Mouse (Mus musculus) G1E (cell line): Measurements from ENCODE around the gene Mbd4. TPM values are rescaled to one million over a fixed set of nuclear protein-coding genes. Genes with fewer than 3 reads are reported as not detected.

Source experiments
- ATAC-seq: 2 replicates; pipeline ENCODE4 v1.8.0; 2016; ENCODE audit warnings: mild to moderate bottlenecking; ENCODE audit not compliant: insufficient number of reproducible peaks, poor library complexity, low FRiP score, severe bottlenecking; ENCODE audit errors: extremely low read depth
- DNase-seq: peaks from one replicate; pipeline ENCODE4 v3.0.0; 2012; ENCODE audit warnings: low spot score
- H3K27me3 ChIP-seq: 2 replicates; pipeline ENCODE4 v1.6.1; 2012; ENCODE audit warnings: mild to moderate bottlenecking, low read length, inconsistent platforms; ENCODE audit not compliant: insufficient read depth
- H3K36me3 ChIP-seq: replicated peaks from 2 replicates; pipeline ENCODE3; 2012; ENCODE audit warnings: mild to moderate bottlenecking, inconsistent platforms
- H3K4me1 ChIP-seq: 2 replicates; pipeline ENCODE4 v1.6.1; 2012; ENCODE audit warnings: low read depth, low read length, inconsistent platforms, mixed read lengths; ENCODE audit not compliant: insufficient read depth
- H3K4me3 ChIP-seq: 2 replicates; pipeline ENCODE4 v1.5.1; 2012; ENCODE audit warnings: low read depth, mild to moderate bottlenecking, inconsistent platforms, low read length, moderate library complexity, mixed read lengths
- H3K9me3 ChIP-seq: replicated peaks from 2 replicates; pipeline ENCODE4 v1.6.1; 2012; ENCODE audit warnings: inconsistent platforms
- CTCF ChIP-seq: IDR thresholded peaks from 2 replicates; pipeline ENCODE4 v1.5.1; 2012; ENCODE audit warnings: low read depth, low read length, inconsistent platforms, mixed read lengths
- GATA1 ChIP-seq: IDR thresholded peaks from 2 replicates; pipeline ENCODE4 v1.6.1; 2012; ENCODE audit warnings: borderline replicate concordance, low read length, inconsistent platforms, mixed read lengths
- GATA2 ChIP-seq: IDR thresholded peaks from 2 replicates; pipeline ENCODE4 v1.6.1; 2012; ENCODE audit warnings: low read depth, low read length, inconsistent platforms, borderline replicate concordance
- POLR2AphosphoS5 ChIP-seq: IDR thresholded peaks from 2 replicates; pipeline ENCODE4 v1.6.1; 2012; ENCODE audit warnings: low read depth, low read length, inconsistent platforms; ENCODE audit not compliant: insufficient replicate concordance
- TAL1 ChIP-seq: conservative IDR thresholded peaks from 2 replicates; pipeline ENCODE4 v1.6.1; 2012; ENCODE audit warnings: low read depth, low read length, inconsistent platforms, mixed read lengths
- polyA plus RNA-seq: library from polyadenylated mRNA; stranded (reverse); fragments of >175 nt; gene quantifications from 2 replicates; pipeline ENCODE4 v1.2.3, GENCODE M21; 2012
- total RNA-seq, 2 experiments: library from RNA; stranded (forward) in 1 of 2; stranded (reverse) in 1 of 2; fragments of 200-1000 nt in 1 of 2; fragments of >200 nt in 1 of 2; fragmentation: Nextera tagmentation in 1 of 2; gene quantifications; 2 replicates each; pipeline ENCODE4 v1.2.3; 2014 to 2017

The Mbd4 gene
- total and polyA plus RNA-seq, 3 experiments = 1.7 to 25.8 (median 20.1) TPM

GRCm38 (mm10) chr6:115818129-115818528 lies 35.0 kb downstream of the Mbd4 start:
- peaks cover 31% of the 10 kb centered on the region for H3K36me3 ChIP-seq
- no peak for DNase-seq
- no peak for ATAC-seq
- no peak overlapping the region for H3K4me3 ChIP-seq
- no peaks in the 10 kb centered on the region for H3K9me3 ChIP-seq
- TF ChIP-seq TAL1 (no peak), GATA1 (no peak), POLR2AphosphoS5 (no peak), GATA2 (no peak), CTCF (no peak)
- peaks cover 13% of the 10 kb centered on the region for H3K4me1 ChIP-seq
- H3K27me3 ChIP-seq = no peaks in the 10 kb centered on the region

- DNase-seq (no peak), ATAC-seq (no peak)
- TF ChIP-seq GATA2 (no peak), CTCF (no peak), GATA1 (no peak), POLR2AphosphoS5 (no peak), TAL1 (no peak)
- no peaks in the 10 kb centered on the region for H3K9me3 ChIP-seq
- H3K27me3 ChIP-seq = no peaks in the 10 kb centered on the region
- no peak overlapping the region for H3K4me3 ChIP-seq
- peaks cover 16% of the 10 kb centered on the region for H3K4me1 ChIP-seq
- peaks cover 49% of the 10 kb centered on the region for H3K36me3 ChIP-seq
These were observed 38.1 kb downstream of the Mbd4 start for GRCm38 (mm10) chr6:115815041-115815440.

GRCm38 (mm10) chr6:115814104-115814503 lies 39.1 kb downstream of the Mbd4 start:
- Histone ChIP-seq H3K9me3 (no peaks in the 10 kb centered on the region), H3K27me3 (no peaks in the 10 kb centered on the region), H3K4me3 (no peak overlapping the region), H3K4me1 (peaks cover 16% of the 10 kb centered on the region), H3K36me3 (peaks cover 50% of the 10 kb centered on the region)
- peak; percentile 61 for ATAC-seq
- no peak for TF ChIP-seq POLR2AphosphoS5
- peak; percentile 58; the same call in 1 of the 2 replicates for TF ChIP-seq CTCF
- DNase-seq = peak; percentile 46

DNA sequence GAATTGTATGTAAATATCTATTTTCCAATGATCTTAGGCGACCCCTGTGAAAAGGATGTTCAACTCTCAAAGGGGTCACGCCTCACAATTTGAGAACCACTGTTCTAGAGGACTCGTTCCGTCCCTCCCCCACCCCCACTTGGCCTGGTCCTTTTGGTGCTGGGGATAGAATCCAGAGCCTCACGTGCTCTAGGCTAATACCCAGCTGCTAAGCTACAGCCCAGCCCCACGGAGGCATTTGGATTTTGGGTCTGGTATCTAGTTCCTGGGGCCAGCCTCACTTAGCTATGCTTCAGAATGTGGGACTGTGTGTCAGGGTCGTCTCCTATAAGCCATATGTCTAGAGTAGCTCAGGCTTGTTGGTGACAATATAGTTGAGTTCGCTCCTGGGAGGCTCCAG lies 41.6 kb downstream of the Mbd4 start:
- peaks cover 22% of the 10 kb centered on the region for H3K4me1 ChIP-seq
- H3K27me3 ChIP-seq = no peaks in the 10 kb centered on the region
- H3K36me3 ChIP-seq = peaks cover 54% of the 10 kb centered on the region
- TF ChIP-seq POLR2AphosphoS5 = no peak
- no peak for TF ChIP-seq TAL1
- TF ChIP-seq CTCF = no peak
- no peak for TF ChIP-seq GATA2
- TF ChIP-seq GATA1 = no peak
- H3K9me3 ChIP-seq = no peaks in the 10 kb centered on the region
- ATAC-seq (no peak), DNase-seq (no peak)
- H3K4me3 ChIP-seq = no peak overlapping the region

DNA sequence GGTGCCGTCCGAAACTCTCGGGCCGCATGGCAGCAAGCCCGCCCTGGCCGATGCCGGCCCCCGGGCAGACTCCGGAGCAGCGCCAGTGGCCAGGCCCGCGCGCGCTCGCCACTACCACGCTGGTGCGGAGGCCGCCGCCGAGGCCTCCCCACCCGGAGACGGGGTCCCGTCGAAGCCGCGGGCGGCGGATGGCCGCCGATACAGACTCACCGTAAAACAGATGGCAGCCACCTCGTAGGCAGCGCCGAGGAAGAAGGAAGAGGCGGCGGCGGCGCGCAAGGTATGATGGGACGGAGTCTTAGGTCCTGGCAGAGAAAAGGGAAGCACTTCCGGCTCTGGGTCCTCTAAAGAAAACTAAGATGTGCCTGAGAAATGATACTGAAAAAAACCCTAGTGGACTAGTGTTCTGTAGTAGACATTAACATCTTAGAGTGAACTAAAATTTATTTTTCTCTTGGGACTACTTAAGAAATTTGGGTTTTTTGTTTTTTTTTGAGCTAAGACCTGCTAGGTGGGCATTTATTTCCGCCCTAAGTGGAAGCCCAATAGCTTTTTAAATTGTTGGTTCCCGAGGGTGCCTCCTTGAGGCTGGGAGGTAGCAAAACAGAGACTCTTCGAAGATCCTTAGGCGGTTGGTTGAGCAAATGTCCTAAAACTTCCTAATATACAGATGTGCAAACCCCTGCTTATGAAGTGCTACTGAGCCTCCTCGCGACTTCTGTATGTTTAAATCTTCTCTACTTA lies 44.5 kb downstream of the Mbd4 start, which contains the start of gene Rpl32:
Rpl32 (minus strand) TSS at position 260 of the 744 bp plus-strand sequence.
- Histone ChIP-seq H3K4me1 (peaks cover 30% of the 10 kb centered on the region), H3K27me3 (no peaks in the 10 kb centered on the region), H3K4me3 (peak within 1 kb of the TSS; percentile 95), H3K36me3 (peaks cover 71% of the 10 kb centered on the region), H3K9me3 (no peaks in the 10 kb centered on the region)
- TF ChIP-seq POLR2AphosphoS5 = no peak
- ATAC-seq (peak; percentile 77), DNase-seq (peak; percentile 76)

GRCm38 (mm10) chr6:115808196-115808487 lies 45.0 kb downstream of the Mbd4 start:
- H3K36me3 ChIP-seq = peaks cover 72% of the 10 kb centered on the region
- no peaks in the 10 kb centered on the region for H3K9me3 ChIP-seq
- DNase-seq (no peak), ATAC-seq (no peak)
- peaks cover 30% of the 10 kb centered on the region for H3K4me1 ChIP-seq
- no peaks in the 10 kb centered on the region for H3K27me3 ChIP-seq
- no peak for TF ChIP-seq GATA2
- no peak for TF ChIP-seq CTCF
- TF ChIP-seq POLR2AphosphoS5 = no peak
- no peak for TF ChIP-seq TAL1
- TF ChIP-seq GATA1 = no peak
- peak overlapping the region; percentile 95 for H3K4me3 ChIP-seq

- Histone ChIP-seq H3K9me3 (no peaks in the 10 kb centered on the region), H3K4me3 (peak overlapping the region; percentile 95), H3K36me3 (peaks cover 77% of the 10 kb centered on the region), H3K4me1 (peaks cover 32% of the 10 kb centered on the region), H3K27me3 (no peaks in the 10 kb centered on the region)
- ATAC-seq (no peak), DNase-seq (no peak)
- TF ChIP-seq POLR2AphosphoS5 (no peak), TAL1 (no peak), GATA2 (no peak), CTCF (no peak)
These were observed 45.5 kb downstream of the Mbd4 start for GRCm38 (mm10) chr6:115807464-115808195.
